Mouse (Mus musculus) G1E (cell line): Measurements from ENCODE around the gene Nrxn3.

Experiments
- CTCF ChIP-seq: IDR thresholded peaks from 2 replicates; pipeline ENCODE4 v1.5.1; 2012; ENCODE audit warnings: low read depth, low read length, inconsistent platforms, mixed read lengths
- GATA1 ChIP-seq: IDR thresholded peaks from 2 replicates; pipeline ENCODE4 v1.6.1; 2012; ENCODE audit warnings: borderline replicate concordance, low read length, inconsistent platforms, mixed read lengths
- GATA2 ChIP-seq: IDR thresholded peaks from 2 replicates; pipeline ENCODE4 v1.6.1; 2012; ENCODE audit warnings: low read depth, low read length, inconsistent platforms, borderline replicate concordance
- TAL1 ChIP-seq: conservative IDR thresholded peaks from 2 replicates; pipeline ENCODE4 v1.6.1; 2012; ENCODE audit warnings: low read depth, low read length, inconsistent platforms, mixed read lengths

DNA sequence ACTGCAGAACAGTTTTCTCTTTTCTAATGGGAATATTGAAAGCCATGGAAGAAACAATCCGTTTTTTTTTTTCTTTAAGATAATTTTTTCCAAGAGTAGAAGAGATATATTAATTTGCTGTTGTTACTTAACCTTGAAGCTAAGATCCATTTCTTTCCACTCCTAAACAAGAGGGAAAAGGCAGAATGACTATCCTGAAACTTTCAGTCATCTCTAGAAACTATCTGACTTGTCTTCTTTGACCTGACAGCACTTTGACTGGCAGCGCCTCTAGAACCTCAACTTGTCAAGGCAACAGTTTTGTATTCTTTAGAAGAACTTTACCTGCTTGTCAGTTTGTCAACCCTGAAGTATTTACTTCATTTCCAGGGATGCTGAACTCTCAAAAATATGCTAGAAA, 227.2 kb downstream of the Nrxn3 start:
- TF ChIP-seq CTCF (no peak), GATA1 (no peak), TAL1 (no peak), GATA2 (no peak)
